In genomic region chr1:94217407-94217806, GRCm38 (mm10) we compare ENCODE assay signal across 27 mouse cellular contexts.
DNase-seq lines count a peak whose midpoint lies in the region; ATAC-seq and TF ChIP-seq lines count a peak whose summit lies in the region.
"Had no signal": no experiment of that assay in that cellular context is flagged by ENCODE, and none has a peak within 500 bp of the region (broad histone marks: within the 10 kb centered on the region; RNA-seq: fewer than 3 reads in every experiment).

No protein-coding gene starts in this region.

- ATAC-seq in frontal cortex, adult (ENCODE audit: low TSS enrichment) = 0 out of 2 replicates have a peak, but pooled peaks have one; percentile 47
- peak; percentile 89 for ATAC-seq in kidney, embryonic 16.5 days (ENCODE audit: low FRiP score, low TSS enrichment)
- ATAC-seq: activated CD4-positive, CD25-positive, alpha-beta regulatory T cell, adult 4 months; CD4-positive, CD25-positive, alpha-beta regulatory T cell, adult 4 months; forebrain, embryonic 15.5 days; hindbrain, embryonic 16.5 days had no signal

- intact Hi-C loops in left cerebral cortex, adult 2 months (cut with DNase I) = no loop called here
- intact Hi-C loops in left cerebral cortex, postnatal 14 days (cut with DNase I) = no loop called here

- H3K4me3 ChIP-seq in kidney, embryonic 16.5 days (ENCODE audit: low read length) = no peak overlapping the region
- no peak overlapping the region for H3K4me3 ChIP-seq in kidney, adult 2 months (ENCODE audit: insufficient read depth, low read depth, low read length)
- H3K4me3 ChIP-seq in left cerebral cortex, adult 2 months = no peak overlapping the region
- H3K4me3 ChIP-seq: embryonic facial prominence, embryonic 12.5 days; embryonic facial prominence, embryonic 15.5 days; forebrain, embryonic 15.5 days; heart, embryonic 12.5 days; heart, embryonic 15.5 days; hindbrain, embryonic 10.5 days; hindbrain, embryonic 13.5 days had no signal

- WGBS in kidney, embryonic 16.5 days = 59% methylated on average over 2 of the region's 2 CpGs
- 37% methylated on average over 2 of the region's 2 CpGs for WGBS in kidney, adult 2 months

- no peak overlapping the region for H3K4me2 ChIP-seq in kidney, embryonic 16.5 days (replicated peaks; ENCODE audit: low read depth, low read length)
- H3K4me2 ChIP-seq: embryonic facial prominence, embryonic 12.5 days; embryonic facial prominence, embryonic 15.5 days; forebrain, embryonic 15.5 days; heart, embryonic 12.5 days; heart, embryonic 15.5 days; hindbrain, embryonic 13.5 days had no signal

- no peaks in the 10 kb centered on the region for H3K36me3 ChIP-seq in kidney, embryonic 16.5 days (ENCODE audit: insufficient read depth, low read length)
- no peaks in the 10 kb centered on the region for H3K36me3 ChIP-seq in kidney, adult 2 months (ENCODE audit: control insufficient read depth, insufficient read depth, low read length)
- H3K36me3 ChIP-seq: embryonic facial prominence, embryonic 12.5 days; embryonic facial prominence, embryonic 15.5 days; forebrain, embryonic 15.5 days; heart, embryonic 12.5 days; heart, embryonic 15.5 days; hindbrain, embryonic 10.5 days; hindbrain, embryonic 13.5 days had no signal

- no peak for TF ChIP-seq CTCF in kidney, adult 2 months (conservative IDR thresholded peaks at IDR 0.05; ENCODE audit: insufficient read depth, insufficient read length, low read depth, low read length)
- TF ChIP-seq CTCF in left cerebral cortex, adult 2 months (IDR thresholded peaks at IDR 0.05) = peak; percentile 9; the same call in 1 of the 2 replicates

- H3K4me1 ChIP-seq in kidney, embryonic 16.5 days (ENCODE audit: insufficient read depth, low read length) = no peaks in the 10 kb centered on the region
- H3K4me1 ChIP-seq in kidney, adult 2 months (ENCODE audit: control insufficient read depth, insufficient read depth, low read length) = no peaks in the 10 kb centered on the region
- H3K4me1 ChIP-seq: embryonic facial prominence, embryonic 12.5 days; embryonic facial prominence, embryonic 15.5 days; forebrain, embryonic 15.5 days; heart, embryonic 15.5 days; hindbrain, embryonic 10.5 days; hindbrain, embryonic 13.5 days had no signal

- H3K27ac ChIP-seq in kidney, embryonic 16.5 days (ENCODE audit: low read length) = no peak overlapping the region
- H3K27ac ChIP-seq in kidney, adult 2 months (ENCODE audit: insufficient read depth, low read depth, low read length) = no peak overlapping the region
- no peak overlapping the region for H3K27ac ChIP-seq in left cerebral cortex, adult 2 months
- H3K27ac ChIP-seq: embryonic facial prominence, embryonic 12.5 days; embryonic facial prominence, embryonic 15.5 days; forebrain, embryonic 15.5 days; heart, embryonic 15.5 days; hindbrain, embryonic 10.5 days; hindbrain, embryonic 13.5 days had no signal

- TF ChIP-seq POLR2A in kidney, adult 2 months (IDR thresholded peaks at IDR 0.05; ENCODE audit: low read depth, low read length) = no peak

- H3K9me3 ChIP-seq in kidney, embryonic 16.5 days (ENCODE audit: low read length) = no peaks in the 10 kb centered on the region
- H3K9me3 ChIP-seq: embryonic facial prominence, embryonic 12.5 days; embryonic facial prominence, embryonic 15.5 days; forebrain, embryonic 15.5 days; heart, embryonic 12.5 days; heart, embryonic 15.5 days; hindbrain, embryonic 10.5 days; hindbrain, embryonic 13.5 days had no signal

- no peak overlapping the region for H3K9ac ChIP-seq in kidney, embryonic 16.5 days (replicated peaks; ENCODE audit: low read length)
- H3K9ac ChIP-seq: embryonic facial prominence, embryonic 12.5 days; embryonic facial prominence, embryonic 15.5 days; forebrain, embryonic 15.5 days; heart, embryonic 12.5 days; heart, embryonic 15.5 days; hindbrain, embryonic 13.5 days had no signal

- no peak for DNase-seq in frontal cortex, adult 2 months (ENCODE audit: extremely low spot score in 1 of 2, low spot score in 1 of 2)
- DNase-seq in kidney, adult 2 months = no peak
- no peak for DNase-seq in left cerebral cortex, adult 2 months (ENCODE audit: extremely low spot score in 1 of 2, low spot score in 2 of 2)
- no peak for DNase-seq in left cerebral cortex, postnatal 14 days (ENCODE audit: low spot score in 2 of 2)
- DNase-seq in 3T3-L1 (ENCODE audit: low read depth, low spot score) = peak; percentile 3
- DNase-seq in adrenal gland, postnatal 14 days = no peak
- DNase-seq: adrenal gland, adult 8-10 months; adrenal gland, postnatal 36 days; cerebellum, adult 18-20 months; cerebellum, adult 9-10 months; cerebellum, postnatal 25 days; gastrocnemius, postnatal 25 days; heart, adult 18-20 months; heart, postnatal 10 days; heart, postnatal 36 days had no signal

- H3K27me3 ChIP-seq in kidney, embryonic 16.5 days (ENCODE audit: insufficient read depth, low read length) = no peaks in the 10 kb centered on the region
- H3K27me3 ChIP-seq in kidney, adult 2 months (replicated peaks; ENCODE audit: control insufficient read depth, insufficient read depth, low read length) = no peaks in the 10 kb centered on the region
- H3K27me3 ChIP-seq: embryonic facial prominence, embryonic 12.5 days; embryonic facial prominence, embryonic 15.5 days; forebrain, embryonic 15.5 days; heart, embryonic 12.5 days; heart, embryonic 15.5 days; hindbrain, embryonic 13.5 days had no signal
